Mouse (Mus musculus): ENCODE results near the gene Mfsd4b5.
"Not testable (repeated sequence)": the region's sequence is repeated elsewhere in the genome, so short reads cannot be mapped to it uniquely, and the experiment has no call there.

Mfsd4b5 gene

GRCm38 (mm10) chr10:39967512-39967911 lies 18.9 kb downstream of the Mfsd4b5 start:
- DNase-seq (ENCODE audit: low read depth, low spot score), result no peak

DNA sequence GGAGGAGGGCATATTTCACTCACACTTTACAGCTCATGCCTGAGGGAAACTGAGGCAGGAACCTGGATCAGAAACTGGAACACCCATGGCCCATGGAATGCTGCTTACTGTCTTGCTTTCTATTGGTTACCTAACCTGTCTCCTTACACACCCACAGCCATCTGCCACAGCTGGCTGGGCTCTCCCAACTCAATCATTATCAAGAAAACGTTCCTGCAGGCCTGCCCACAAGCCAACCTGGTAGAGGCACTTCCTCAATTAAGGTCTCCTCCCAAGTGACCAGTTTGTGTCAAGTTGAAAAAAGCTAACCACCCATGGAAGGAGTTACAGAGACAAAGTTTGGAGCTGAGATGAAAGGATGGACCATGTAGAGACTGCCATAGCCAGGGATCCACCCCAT lies 24.5 kb downstream of the Mfsd4b5 start:
- DNase-seq (ENCODE audit: low read depth, low spot score), result no peak

- DNase-seq (ENCODE audit: low read depth, low spot score), result no peak
Measured at GRCm38 (mm10) chr10:39960441-39960822, 26.0 kb downstream of the Mfsd4b5 start.

- DNase-seq (ENCODE audit: low read depth, low spot score), result peak; percentile 52
Measured at GRCm38 (mm10) chr10:39959761-39960440, 26.5 kb downstream of the Mfsd4b5 start, which contains the start of gene Mfsd4b3. Gene Mfsd4b3, minus strand, starts transcription at chr10:39960153.

DNA sequence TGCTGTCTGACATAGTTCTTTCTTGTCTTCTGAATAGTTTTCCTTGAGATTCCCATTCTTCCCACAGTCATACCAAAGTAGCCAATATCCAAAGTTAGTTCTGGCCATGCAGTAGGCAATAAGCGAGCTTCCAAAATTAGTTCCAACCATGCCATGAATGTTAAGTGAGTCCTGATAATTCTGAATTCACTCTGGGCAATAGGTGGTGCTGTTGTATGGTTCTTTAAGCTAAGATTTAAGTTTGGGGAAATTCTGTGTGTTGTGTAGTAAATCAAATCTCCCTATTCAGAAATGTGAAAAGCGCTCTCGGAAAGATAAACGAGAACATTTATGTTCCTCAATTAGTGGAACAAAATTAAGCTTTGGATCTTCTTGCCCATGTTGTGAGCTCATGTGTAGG lies 28.2 kb downstream of the Mfsd4b5 start:
- no peak for DNase-seq (ENCODE audit: low read depth, low spot score)

DNA sequence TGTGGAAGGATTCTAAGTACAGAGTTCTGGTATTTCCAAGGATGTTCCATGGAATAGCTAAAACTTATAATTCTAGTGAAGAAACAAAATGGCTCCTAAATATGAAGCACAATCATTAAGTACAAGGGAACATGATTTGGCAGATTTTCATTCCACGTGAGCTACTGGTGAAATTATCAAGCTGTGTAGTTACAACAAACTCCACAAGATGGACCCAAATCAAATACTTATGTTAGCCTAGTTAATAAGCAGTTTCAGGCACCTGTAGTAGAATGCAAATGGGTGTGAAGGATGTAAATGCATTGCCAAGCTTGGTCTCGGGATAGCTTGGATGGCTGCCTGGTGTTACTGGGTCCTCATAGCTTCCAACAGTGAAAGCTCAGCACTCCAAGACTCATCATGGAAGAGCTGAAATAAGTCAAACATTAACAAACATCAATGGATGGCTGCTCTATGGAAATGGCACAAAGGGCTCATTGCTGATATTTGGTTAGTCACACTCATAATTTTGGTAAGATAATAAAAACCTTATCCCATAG lies 30.0 kb downstream of the Mfsd4b5 start:
- no peak for DNase-seq (ENCODE audit: low read depth, low spot score)

DNA sequence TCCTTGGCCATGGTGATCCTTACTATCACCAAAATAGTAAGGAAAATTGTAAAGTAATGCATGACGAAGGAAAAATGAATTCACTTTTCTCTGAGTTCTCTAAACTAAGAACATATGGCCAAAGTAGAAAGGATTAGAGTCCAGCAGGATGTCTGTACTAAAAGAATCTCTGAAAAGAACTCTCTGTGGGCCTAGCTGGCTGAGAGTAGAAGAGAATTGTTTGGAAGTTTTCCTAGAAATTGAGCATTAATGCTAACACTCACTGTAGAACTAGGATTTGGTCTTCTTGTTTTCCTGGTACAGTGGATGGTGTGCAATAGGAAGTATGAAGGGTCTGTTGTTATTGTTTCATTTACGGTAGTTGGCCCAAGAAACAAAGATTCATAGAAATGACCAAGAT lies 31.3 kb downstream of the Mfsd4b5 start:
- DNase-seq (ENCODE audit: low read depth, low spot score), result no peak

DNA sequence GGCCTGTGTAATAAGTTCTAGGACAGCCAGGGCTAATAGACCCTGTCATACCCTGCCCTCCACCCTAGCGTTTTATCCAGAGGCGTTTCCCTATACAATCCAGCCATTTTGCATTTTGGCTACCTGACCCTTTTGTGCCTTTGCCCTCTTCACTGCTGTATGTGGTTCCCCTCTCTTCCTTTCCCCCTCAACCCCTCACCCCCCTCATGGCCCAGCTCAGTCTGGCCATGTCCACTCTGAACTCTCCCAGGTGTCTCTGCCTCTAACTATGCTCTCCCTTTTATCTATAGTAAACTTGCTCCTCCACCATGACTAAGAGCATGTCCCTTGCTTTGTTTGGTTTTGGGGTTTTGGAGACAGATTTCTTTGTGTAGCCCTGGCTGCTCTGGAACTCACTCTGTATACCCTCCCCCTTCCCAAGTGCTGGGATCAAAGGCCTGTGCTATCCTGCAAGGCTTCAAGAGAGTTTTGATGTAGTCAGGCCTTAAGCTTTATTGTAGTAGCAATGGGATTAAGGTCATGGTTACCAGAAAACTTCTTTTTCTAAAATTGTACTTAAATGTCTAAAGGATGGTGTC lies 37.0 kb downstream of the Mfsd4b5 start:
- no peak for DNase-seq (ENCODE audit: low read depth, low spot score)

GRCm38 (mm10) chr10:39947195-39947594 lies 39.3 kb downstream of the Mfsd4b5 start:
- DNase-seq (ENCODE audit: low read depth, low spot score), result not testable (repeated sequence)

GRCm38 (mm10) chr10:39936553-39936952 lies 49.9 kb downstream of the Mfsd4b5 start:
- DNase-seq (ENCODE audit: low read depth, low spot score), result no peak

DNA sequence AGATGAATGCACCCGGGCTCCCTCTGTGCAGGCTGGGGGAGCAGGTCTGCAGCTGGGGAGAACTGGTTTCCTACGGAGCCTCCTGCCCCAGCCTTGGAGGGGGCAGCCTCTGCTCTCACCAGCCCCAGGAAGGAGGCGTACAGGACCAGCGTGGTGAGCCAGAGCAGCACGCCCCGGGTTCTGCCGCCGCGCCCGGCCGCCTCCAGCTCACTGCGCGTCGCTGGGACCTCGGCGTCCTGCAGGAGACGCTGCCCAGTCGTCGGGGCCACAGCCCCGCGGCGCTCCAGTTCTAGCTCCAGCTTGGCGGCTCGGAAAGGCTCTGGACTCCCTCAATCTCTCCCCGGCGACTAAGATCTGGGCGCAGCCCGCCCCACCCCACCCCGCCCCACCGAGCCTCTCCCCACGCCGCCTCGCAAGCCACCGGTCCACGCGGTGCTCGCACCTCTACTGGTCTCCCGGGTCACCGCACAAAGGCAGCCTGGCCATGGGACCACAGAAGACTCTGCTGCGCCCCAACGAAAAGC lies 59.8 kb downstream of the Mfsd4b5 start, which contains the start of gene Mfsd4b2:
Mfsd4b2 (minus strand) TSS at position 308 of the 524 bp plus-strand sequence.
- no peak for DNase-seq (ENCODE audit: low read depth, low spot score)

DNA sequence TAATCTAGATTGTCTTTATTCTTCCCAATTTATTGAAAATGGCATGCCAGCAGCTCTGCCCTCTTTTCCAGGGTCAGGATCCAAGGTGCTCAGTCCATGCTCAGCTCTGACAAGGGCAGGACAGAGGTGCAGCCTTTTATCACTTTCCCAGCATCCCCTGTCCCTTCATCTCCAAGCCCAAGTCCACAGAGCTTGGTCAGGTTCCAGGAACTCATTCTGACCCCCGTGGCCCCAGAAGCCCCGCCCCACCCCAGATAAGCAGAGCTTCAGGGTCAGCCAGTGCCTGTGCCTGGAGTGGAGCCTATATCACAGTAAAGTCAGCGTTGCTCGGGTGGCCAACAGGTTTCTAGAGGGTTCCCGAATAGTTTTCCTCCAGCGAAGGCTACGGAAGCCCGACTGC lies 61.9 kb downstream of the Mfsd4b5 start:
- not testable (repeated sequence) for DNase-seq (ENCODE audit: low read depth, low spot score)

DNA sequence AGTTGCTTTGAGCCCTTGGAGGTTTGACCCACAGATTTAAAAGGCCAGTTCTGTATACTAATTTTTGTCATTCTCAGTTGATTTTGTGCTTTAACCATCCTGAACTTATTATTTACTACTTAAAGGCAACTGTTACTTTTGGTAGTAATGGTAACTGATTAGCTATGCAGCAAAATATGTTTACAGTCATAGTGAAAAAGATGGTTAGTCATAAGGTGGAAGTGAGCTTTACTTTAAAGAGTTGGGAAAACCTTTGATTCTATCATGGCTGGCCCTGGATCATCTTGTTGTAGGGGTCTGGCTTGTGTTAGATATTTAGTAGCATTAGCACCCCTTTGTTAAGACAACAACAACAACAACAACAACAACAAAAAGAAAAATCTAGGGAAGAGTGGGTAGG lies 73.8 kb downstream of the Mfsd4b5 start:
- no peak for DNase-seq (ENCODE audit: low read depth, low spot score)

DNA sequence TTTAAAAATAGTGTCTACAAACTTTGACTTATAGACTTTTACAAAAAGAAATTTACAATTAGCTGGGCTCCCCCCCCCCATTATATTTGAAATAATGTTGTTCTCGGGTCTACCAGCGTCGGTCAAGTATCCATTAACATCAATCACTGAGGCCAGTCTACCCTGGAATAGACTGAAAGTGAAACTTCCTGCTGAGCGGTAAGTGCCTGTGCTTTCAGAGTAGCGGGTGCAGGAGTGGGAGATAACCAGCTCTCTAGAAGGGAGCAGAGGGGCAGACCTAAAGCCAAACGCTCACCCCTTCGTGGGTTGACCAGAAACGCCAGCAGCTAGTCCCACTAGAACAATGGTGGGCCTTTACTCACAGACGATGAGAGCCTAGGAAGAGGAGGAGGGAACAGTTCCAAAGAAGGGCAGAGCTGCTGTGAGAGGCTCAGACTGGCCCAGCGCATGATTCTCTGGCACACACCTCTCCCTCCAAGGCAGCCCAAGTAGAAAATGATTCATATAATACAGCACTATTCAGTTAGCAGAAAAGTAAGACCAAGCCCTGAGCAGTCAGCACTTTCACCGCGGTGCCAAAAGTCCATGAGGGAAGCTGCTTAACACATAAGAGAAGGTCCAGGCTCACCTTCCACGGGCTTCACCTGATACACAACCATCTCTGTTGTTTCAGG lies 77.5 kb downstream of the Mfsd4b5 start:
- no peak for DNase-seq (ENCODE audit: low read depth, low spot score)

Data from c-Kit-negative CD71-positive TER-119-positive erythroid progenitor cells, embryonic 14.5 days (primary cell).